Mouse (Mus musculus): ENCODE results near the gene Enthd1.

DNA sequence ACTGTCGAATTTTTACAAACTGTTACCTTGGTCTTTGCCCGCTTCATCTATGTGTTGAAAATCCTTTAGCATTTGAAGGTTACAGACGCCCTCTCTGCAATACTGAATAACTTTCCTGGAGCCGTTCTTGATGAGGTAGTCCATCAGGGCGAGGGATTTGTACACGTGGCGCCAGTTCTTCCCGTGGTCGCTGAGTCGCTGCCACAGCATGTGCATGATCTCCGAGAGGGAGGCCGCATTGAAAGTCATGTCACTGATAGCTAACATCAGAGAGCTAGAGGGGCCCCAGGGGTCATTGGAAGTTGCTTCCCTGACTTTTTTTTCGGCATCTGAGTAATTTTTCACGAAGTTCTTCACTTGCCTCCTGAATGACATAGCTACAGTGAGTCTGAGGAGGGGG lies 5.0 kb downstream of the Enthd1 start:
- no peak for TF ChIP-seq CTCF (IDR thresholded peaks at IDR 0.05; ENCODE audit: low read depth)
- no peak for TF ChIP-seq EP300 (IDR thresholded peaks at IDR 0.05; ENCODE audit: low read depth)

Data from heart, postnatal 0 days (tissue).